Mouse (Mus musculus): ENCODE results near the gene Ctsw. TPM values are rescaled to one million over a fixed set of nuclear protein-coding genes. Genes with fewer than 3 reads are reported as not detected.

Gene Ctsw
- polyA plus RNA-seq, 1 experiment from 2014 or later: 3.9 TPM

DNA sequence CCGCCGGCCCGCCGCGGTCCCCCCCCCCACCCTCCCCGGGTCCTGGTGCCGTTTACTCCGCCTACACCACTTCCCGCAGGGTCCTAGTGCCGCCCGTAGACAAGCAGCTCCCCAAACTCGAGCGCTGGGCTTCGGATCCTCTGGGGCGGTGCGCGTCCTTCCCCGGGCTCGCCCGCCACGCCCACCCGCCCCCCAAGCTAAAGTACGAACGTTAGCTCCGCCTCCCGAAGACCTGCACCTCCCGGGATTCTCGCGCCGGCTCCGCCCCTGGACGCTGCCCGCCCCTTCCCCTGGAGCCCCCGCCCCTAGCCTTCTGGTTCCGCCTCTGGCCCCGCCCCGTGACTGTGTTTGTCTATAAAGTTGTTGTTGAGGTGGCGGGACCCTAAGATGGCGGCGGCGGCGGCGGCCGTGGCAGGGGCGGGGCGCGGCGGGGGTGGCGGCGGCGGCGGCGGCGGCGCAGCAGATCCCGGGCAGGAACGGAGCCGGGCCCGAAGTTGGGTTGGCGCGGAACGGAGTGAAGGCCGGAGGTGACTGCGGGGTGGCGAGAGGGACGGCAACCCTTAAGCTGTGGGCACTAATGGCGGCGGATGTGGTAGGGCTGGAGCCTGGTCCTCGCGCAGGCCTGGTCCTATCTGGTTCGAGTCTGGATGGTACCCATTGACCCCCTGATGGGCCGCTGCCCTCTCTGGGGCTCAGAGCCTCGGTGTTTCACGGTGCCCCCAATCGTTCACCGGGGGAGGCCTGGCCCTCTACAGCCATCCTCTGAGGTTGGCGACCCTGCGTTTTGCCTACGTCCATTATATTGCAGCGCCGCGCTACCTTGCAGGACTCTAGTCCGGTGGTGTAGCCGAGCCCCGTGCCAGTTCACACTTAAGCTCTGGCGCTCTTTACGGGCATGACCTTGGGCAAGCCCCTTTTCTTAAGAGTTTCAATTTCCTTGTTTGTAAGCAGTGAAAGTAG, 43.2 kb downstream of the Ctsw start, which contains the start of the genes Drap1 and AI837181:
TSS of gene Drap1 (minus strand) at position 198 of the 960 bp plus-strand sequence.
TSS of gene AI837181 (plus strand) at position 363 of the 960 bp plus-strand sequence.
- H3K36me3 ChIP-seq: peaks cover 44% of the 10 kb centered on the region
- peak within 1 kb of the TSS; percentile 80 for H3K4me3 ChIP-seq
- H3K4me1 ChIP-seq: peaks cover 32% of the 10 kb centered on the region
- H3K4me2 ChIP-seq (replicated peaks): peak within 1 kb of the TSS; percentile 95
- WGBS: 1% methylated on average over 55 of the region's 87 CpGs
- peak within 1 kb of the TSS; percentile 90 for H3K27ac ChIP-seq (replicated peaks)
- ATAC-seq (ENCODE audit: low FRiP score, low read depth): peak; percentile 92
- H3K9me3 ChIP-seq: no peaks in the 10 kb centered on the region
- H3K27me3 ChIP-seq: no peaks in the 10 kb centered on the region
- H3K9ac ChIP-seq (replicated peaks): peak within 1 kb of the TSS; percentile 95

DNA sequence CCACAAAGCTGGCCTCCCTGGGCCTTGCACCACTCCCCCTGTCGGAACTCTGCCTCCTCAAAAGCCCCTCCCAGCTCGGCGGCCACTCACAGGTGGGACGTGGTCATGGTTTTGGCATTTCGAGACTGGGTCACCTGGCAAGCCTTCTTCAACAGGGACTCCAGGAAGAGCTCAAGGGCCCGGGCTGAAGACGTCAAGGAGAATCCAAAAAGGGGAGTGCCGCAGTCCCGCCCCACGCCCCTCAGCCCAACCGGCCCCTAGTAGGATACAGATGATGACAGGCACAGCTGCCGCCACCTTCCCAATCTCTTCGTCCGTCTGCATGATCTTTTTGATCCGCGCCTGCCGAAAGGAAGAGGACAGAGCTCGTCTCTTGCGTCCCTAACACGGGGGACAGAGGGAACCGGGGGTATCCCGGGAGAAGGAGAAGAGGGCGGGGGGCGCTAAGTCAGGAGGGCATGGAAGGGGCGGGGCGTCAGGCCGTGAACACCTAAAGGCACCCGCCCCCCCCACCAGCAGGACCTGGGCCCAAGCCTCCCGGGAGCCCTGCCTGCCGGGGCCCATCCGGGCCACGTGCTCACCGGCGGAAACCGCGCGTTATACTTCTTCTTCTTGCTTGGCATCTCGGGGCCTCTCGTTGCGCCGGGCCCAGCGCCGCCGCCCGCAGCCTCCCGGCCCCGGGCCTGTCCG, 44.1 kb downstream of the Ctsw start:
- ATAC-seq (ENCODE audit: low FRiP score, low read depth): peak; percentile 14
- peak overlapping the region; percentile 95 for H3K4me2 ChIP-seq (replicated peaks)
- H3K9me3 ChIP-seq: no peaks in the 10 kb centered on the region
- H3K4me1 ChIP-seq: peaks cover 32% of the 10 kb centered on the region
- WGBS: under 1% methylated on average over 39 of the region's 48 CpGs
- no peaks in the 10 kb centered on the region for H3K27me3 ChIP-seq
- peak overlapping the region; percentile 80 for H3K4me3 ChIP-seq
- H3K27ac ChIP-seq (replicated peaks): peak overlapping the region; percentile 90
- peak overlapping the region; percentile 86 for H3K9ac ChIP-seq (replicated peaks)
- peaks cover 53% of the 10 kb centered on the region for H3K36me3 ChIP-seq

DNA sequence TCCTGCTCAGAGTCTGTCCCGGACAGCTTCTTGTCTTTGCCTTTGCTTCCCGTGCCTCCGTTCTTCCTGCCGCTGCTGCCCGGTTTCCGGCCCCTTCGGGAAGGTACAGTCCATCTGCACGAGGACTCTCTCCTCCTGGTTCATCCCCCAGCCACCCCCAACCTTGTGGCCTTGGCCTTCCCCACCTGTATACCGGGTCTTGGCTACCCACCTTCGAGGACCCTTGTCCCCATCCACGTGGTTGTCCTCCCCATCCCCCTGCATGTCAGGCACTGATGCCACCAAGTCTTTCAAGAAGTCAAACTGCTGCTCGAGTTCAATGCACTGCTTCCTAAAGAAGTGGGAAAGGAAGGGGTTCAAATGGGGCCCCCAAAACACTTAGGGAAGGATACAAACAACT, 44.7 kb downstream of the Ctsw start:
- 65% methylated on average over 12 of the region's 12 CpGs for WGBS

DNA sequence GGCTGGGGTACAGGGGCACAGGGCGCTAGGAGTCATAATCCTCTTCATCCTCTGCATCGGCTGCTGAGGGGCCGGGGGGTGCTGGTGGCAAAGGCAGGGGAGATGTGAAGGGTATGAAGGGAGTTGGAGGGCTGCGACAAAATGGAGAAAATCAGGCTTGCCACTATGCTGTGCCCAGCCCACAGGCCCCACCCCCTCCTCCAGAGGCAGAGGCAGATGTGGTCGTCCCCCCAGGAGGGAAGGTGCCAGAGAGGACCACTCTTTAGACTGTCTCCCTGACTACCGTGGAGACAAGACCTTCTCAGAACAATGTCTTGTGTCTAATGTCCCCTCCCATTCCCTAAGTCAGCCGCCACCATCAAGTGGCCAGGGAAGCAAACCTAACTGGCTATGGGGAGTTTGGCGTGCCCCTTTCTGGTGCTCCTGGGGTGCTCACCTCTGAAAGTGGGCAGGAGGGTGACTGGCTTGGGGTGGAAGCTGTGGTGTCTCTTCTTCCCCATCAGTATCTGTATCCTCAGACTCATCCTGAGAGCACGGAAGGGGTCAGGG, 45.3 kb downstream of the Ctsw start:
- H3K9me3 ChIP-seq: no peaks in the 10 kb centered on the region
- H3K4me3 ChIP-seq: peak overlapping the region; percentile 80; the same call in 1 of the 2 replicates
- peaks cover 55% of the 10 kb centered on the region for H3K36me3 ChIP-seq
- peak overlapping the region; percentile 86; the same call in 1 of the 2 replicates for H3K9ac ChIP-seq (replicated peaks)
- no peaks in the 10 kb centered on the region for H3K27me3 ChIP-seq
- peak overlapping the region; percentile 95 for H3K4me2 ChIP-seq (replicated peaks)
- ATAC-seq (ENCODE audit: low FRiP score, low read depth): no peak
- 65% methylated on average over 9 of the region's 9 CpGs for WGBS
- H3K27ac ChIP-seq (replicated peaks): no peak overlapping the region
- H3K4me1 ChIP-seq: peaks cover 32% of the 10 kb centered on the region

More for the DNA sequence above, 44.7 kb downstream of the Ctsw start:
- Histone ChIP-seq H3K27me3 (no peaks in the 10 kb centered on the region), H3K4me2 (replicated peaks) (peak overlapping the region; percentile 95), H3K9me3 (no peaks in the 10 kb centered on the region), H3K4me1 (peaks cover 32% of the 10 kb centered on the region), H3K27ac (replicated peaks) (no peak overlapping the region), H3K9ac (replicated peaks) (peak overlapping the region; percentile 86), H3K36me3 (peaks cover 55% of the 10 kb centered on the region), H3K4me3 (peak overlapping the region; percentile 80)
- ATAC-seq (ENCODE audit: low FRiP score, low read depth): no peak

DNA sequence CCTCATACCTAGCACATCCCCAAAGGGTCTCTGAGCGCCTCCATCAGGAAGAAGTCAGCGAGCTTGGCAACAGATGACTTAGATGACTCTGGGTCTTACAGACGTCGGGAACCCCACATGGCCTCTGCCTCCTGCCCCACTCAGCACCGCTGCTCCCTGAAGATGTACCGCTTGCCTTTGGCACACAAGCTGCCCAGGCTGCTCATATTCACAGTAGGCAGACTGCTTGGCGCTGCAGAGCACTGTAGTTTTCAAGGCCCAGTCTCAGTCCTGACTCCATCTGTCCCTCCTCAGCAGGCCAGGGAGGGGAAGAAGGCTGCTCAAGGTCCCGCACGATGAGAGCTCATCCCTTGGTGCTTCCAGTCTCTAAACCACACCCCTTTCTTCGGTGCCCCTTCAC, 46.0 kb downstream of the Ctsw start:
- Histone ChIP-seq H3K9ac (replicated peaks) (0 out of 2 replicates have a peak overlapping the region, but pooled peaks have one; percentile 86), H3K36me3 (peaks cover 54% of the 10 kb centered on the region)
- WGBS: 87% methylated on average over 10 of the region's 10 CpGs

DNA sequence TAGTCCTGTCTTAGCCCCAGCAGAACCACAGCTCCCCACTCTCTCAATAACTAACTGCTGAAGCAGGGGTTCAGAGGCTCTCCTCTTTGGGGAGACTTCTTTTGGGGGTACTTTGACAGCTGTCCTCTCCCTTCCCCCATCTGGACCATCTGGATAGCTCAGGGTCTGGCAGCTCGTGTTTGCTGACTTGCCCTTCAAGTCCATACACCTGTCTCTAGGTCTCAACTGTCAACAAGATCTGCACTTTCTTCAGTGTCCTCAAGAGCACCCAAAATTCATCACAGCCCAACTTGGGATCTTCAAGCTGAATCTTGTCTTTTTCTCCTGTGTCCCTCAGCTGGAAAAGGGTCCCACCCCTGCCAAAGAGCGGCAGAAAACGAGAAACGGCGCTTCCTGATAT, 46.5 kb downstream of the Ctsw start:
- Histone ChIP-seq H3K4me2 (replicated peaks) (no peak overlapping the region), H3K27ac (replicated peaks) (no peak overlapping the region), H3K36me3 (peaks cover 49% of the 10 kb centered on the region), H3K9ac (replicated peaks) (0 out of 2 replicates have a peak overlapping the region, but pooled peaks have one; percentile 86), H3K27me3 (no peaks in the 10 kb centered on the region), H3K4me1 (peaks cover 28% of the 10 kb centered on the region), H3K4me3 (no peak overlapping the region), H3K9me3 (no peaks in the 10 kb centered on the region)
- WGBS: 96% methylated on average over 5 of the region's 5 CpGs
- no peak for ATAC-seq (ENCODE audit: low FRiP score, low read depth)

More for the DNA sequence above, 46.0 kb downstream of the Ctsw start:
- H3K27ac ChIP-seq (replicated peaks): no peak overlapping the region
- no peak overlapping the region for H3K4me3 ChIP-seq
- H3K4me1 ChIP-seq: peaks cover 31% of the 10 kb centered on the region
- H3K27me3 ChIP-seq: no peaks in the 10 kb centered on the region
- no peaks in the 10 kb centered on the region for H3K9me3 ChIP-seq
- no peak for ATAC-seq (ENCODE audit: low FRiP score, low read depth)
- H3K4me2 ChIP-seq (replicated peaks): no peak overlapping the region

DNA sequence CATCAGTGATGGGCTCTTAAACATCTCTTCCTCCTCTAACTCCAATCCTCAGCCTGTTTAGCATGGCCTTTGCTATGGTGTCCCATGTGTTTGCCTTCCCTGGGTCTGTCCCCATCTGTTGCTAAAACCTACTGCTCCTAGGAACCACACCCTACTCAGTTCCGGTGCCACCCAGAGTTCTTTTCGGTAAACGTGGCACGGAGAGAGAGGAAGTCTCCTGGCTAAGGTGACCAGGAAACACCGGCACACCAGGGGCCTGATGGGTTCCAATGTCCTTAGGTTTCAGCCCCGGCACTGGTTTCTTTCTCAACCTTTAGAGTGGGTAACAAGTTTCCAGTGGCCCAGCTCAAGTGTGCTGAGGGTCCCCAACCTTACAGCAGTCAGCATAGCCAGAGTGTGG, 47.7 kb downstream of the Ctsw start:
- no peak overlapping the region for H3K4me2 ChIP-seq (replicated peaks)
- no peak for ATAC-seq (ENCODE audit: low FRiP score, low read depth)
- 94% methylated on average over 6 of the region's 6 CpGs for WGBS
- H3K27me3 ChIP-seq: no peaks in the 10 kb centered on the region
- no peak overlapping the region for H3K4me3 ChIP-seq
- H3K9me3 ChIP-seq: no peaks in the 10 kb centered on the region
- no peak overlapping the region; the same call in 1 of the 2 replicates for H3K9ac ChIP-seq (replicated peaks)
- peaks cover 16% of the 10 kb centered on the region for H3K4me1 ChIP-seq
- no peak overlapping the region for H3K27ac ChIP-seq (replicated peaks)
- H3K36me3 ChIP-seq: peaks cover 40% of the 10 kb centered on the region

DNA sequence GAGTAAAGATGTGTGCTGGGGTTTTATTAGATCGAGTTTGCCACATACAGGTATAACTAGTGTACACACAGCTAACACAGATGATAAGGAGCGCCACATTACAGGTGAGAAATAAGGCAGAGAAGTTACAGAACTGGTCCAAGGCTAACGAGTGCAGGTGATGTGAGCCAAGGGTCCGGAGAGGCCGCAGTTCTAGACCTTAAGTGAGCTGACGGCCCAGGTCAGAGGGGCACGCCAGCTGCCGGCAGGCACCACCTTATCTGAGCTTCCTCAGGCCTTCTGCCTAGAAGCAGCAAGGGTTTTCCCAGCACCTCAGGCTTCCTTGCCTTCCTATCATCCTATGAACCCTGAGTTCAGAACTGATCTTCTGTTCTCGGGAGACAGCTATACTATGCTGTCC, 48.7 kb downstream of the Ctsw start:
- WGBS: 93% methylated on average over 9 of the region's 9 CpGs
- ATAC-seq (ENCODE audit: low FRiP score, low read depth): no peak
- Histone ChIP-seq H3K27ac (replicated peaks) (no peak overlapping the region), H3K4me3 (no peak overlapping the region), H3K4me2 (replicated peaks) (no peak overlapping the region), H3K36me3 (peaks cover 40% of the 10 kb centered on the region), H3K9ac (replicated peaks) (no peak overlapping the region), H3K27me3 (no peaks in the 10 kb centered on the region), H3K9me3 (no peaks in the 10 kb centered on the region), H3K4me1 (peaks cover 14% of the 10 kb centered on the region)

DNA sequence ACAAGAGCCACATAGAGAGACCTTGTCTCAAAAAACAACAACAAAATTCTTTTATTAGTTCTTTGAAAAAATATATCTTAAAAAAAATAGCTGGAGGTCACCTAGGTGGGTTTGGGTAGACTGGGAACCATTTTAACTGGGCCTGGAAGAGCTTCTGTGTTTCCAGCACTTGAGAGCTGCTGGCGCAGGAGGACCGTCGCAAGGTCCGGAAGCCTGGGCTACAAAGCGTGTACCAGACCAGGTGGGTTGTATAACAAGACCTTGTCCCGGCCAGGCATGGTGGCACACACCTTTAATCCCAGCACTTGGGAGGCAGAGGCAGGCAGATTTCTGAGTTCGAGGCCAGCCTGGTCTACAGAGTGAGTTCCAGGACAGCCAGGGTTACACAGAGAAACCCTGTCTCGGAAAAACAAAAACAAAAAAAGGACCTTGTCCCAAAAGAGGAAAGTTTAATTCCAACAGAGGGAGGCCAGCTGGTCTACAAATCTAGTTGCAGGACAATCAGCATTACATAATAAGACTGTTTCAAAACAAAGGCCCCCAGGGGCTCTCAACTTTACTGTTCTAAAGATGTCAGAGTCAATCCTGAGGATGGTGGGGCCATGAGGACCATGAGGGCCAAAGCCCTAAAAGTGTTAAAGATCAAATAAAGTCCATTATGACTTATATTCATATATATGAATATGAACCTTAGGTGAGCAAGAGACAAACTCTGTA, 49.4 kb downstream of the Ctsw start:
- peaks cover 40% of the 10 kb centered on the region for H3K36me3 ChIP-seq
- 94% methylated on average over 8 of the region's 8 CpGs for WGBS
- no peak overlapping the region for H3K27ac ChIP-seq (replicated peaks)
- no peaks in the 10 kb centered on the region for H3K9me3 ChIP-seq
- no peaks in the 10 kb centered on the region for H3K27me3 ChIP-seq
- no peak overlapping the region for H3K4me3 ChIP-seq
- H3K4me2 ChIP-seq (replicated peaks): no peak overlapping the region
- H3K9ac ChIP-seq (replicated peaks): no peak overlapping the region
- H3K4me1 ChIP-seq: peaks cover 11% of the 10 kb centered on the region
- ATAC-seq (ENCODE audit: low FRiP score, low read depth): no peak

All from midbrain, embryonic 12.5 days (tissue).